Mouse (Mus musculus) ES-E14 (cell line): Measurements from ENCODE around the gene Psd4.

ENCODE experiments used
- CHD2 ChIP-seq: IDR thresholded peaks from 2 replicates; pipeline ENCODE4 v1.6.1; 2014; ENCODE audit warnings: mild to moderate bottlenecking, low read depth, low read length, inconsistent platforms
- HCFC1 ChIP-seq: IDR thresholded peaks from 2 replicates; pipeline ENCODE4 v1.6.1; 2012; ENCODE audit warnings: low read length, inconsistent platforms, borderline replicate concordance; ENCODE audit not compliant: insufficient read depth
- ZC3H11A ChIP-seq: IDR thresholded peaks from 2 replicates; pipeline ENCODE4 v1.6.1; 2012; ENCODE audit warnings: low read depth, mild to moderate bottlenecking, inconsistent platforms, low read length, borderline replicate concordance
- ZNF384 ChIP-seq: IDR thresholded peaks from 2 replicates; pipeline ENCODE4 v1.6.1; 2012; ENCODE audit warnings: low read depth, low read length, inconsistent platforms

GRCm38 (mm10) chr2:24422815-24423214, 55.4 kb downstream of the Psd4 start:
- TF ChIP-seq HCFC1 (no peak), ZC3H11A (no peak), CHD2 (no peak), ZNF384 (no peak)
